Mouse (Mus musculus): ENCODE data around the gene Ipo9. TPM values are rescaled to one million over a fixed set of nuclear protein-coding genes. Genes with fewer than 3 reads are reported as not detected.

The Ipo9 gene
- polyA plus RNA-seq, 2 experiments, result 19.4 to 26.6 TPM

DNA sequence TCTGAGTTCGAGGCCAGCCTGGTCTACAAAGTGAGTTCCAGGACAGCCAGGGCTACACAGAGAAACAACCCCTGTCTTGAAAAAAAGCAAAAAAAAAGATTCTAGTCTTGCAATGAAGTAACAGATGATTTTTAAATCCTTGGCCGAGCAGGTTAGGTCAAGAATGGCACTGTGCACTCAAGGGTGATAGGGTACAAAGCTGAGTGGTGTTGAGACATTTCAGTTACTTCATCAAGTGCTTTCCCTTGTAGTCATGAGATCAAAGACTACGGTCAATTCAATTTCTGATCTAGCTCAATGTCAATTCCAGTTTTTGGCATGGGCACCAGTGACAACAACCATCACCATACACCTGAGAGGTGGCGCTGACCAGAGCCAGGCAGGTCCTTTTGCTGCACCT, 21.3 kb downstream of the Ipo9 start:
- no peak for ATAC-seq (ENCODE audit: insufficient read depth)
- H3K9me3 ChIP-seq (ENCODE audit: control insufficient read depth, low read length), result no peaks in the 10 kb centered on the region

DNA sequence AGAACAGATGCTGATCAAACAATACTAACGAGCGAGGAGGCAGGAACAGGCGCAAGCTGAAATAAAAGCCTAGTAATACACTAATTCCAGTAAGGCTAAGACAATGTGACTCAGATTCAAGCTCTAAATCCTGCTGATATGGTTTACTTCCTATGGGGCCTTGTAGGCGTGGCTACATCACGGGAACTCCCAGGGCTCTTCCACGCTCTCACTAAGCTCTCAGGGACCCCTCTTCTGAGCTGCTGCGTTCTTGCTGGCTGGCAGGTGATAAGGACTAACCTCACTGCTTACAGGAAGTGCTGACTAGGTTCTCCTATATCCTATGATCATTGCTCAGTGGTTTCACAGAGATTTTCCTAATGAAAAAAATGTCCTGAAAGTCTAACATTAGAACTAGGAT, 24.9 kb downstream of the Ipo9 start:
- Histone ChIP-seq H3K36me3 (replicated peaks; ENCODE audit: control insufficient read depth, insufficient read depth, low read depth) (peaks cover 72% of the 10 kb centered on the region), H3K9ac (replicated peaks) (no peak overlapping the region), H3K4me2 (ENCODE audit: low read depth) (no peak overlapping the region), H3K4me1 (replicated peaks; ENCODE audit: control insufficient read depth in 2 of 2, insufficient read depth in 2 of 2, low read length in 1 of 2) (no peaks in the 10 kb centered on the region), H3K27me3 (ENCODE audit: control insufficient read depth, insufficient read depth, low read length) (no peaks in the 10 kb centered on the region), H3K4me3 (ENCODE audit: insufficient read depth in 1 of 2, low read depth in 2 of 2, low read length in 2 of 2) (no peak overlapping the region), H3K27ac (no peak overlapping the region), H3K9me3 (ENCODE audit: control insufficient read depth, low read length) (no peaks in the 10 kb centered on the region)
- no peak for DNase-seq (ENCODE audit: low read depth in 3 of 3, low spot score in 3 of 3)
- 53% methylated on average over 7 of the region's 7 CpGs for WGBS (ENCODE audit: insufficient replicate concordance)
- no peak for ATAC-seq (ENCODE audit: insufficient read depth)
- TF ChIP-seq EP300 (IDR thresholded peaks at IDR 0.05; ENCODE audit: low read depth), result no peak

More for the DNA sequence above, 21.3 kb downstream of the Ipo9 start:
- H3K4me1 ChIP-seq (replicated peaks; ENCODE audit: control insufficient read depth in 2 of 2, insufficient read depth in 2 of 2, low read length in 1 of 2), result no peaks in the 10 kb centered on the region
- DNase-seq (ENCODE audit: low read depth in 3 of 3, low spot score in 3 of 3), result no peak
- no peak overlapping the region for H3K27ac ChIP-seq
- H3K4me3 ChIP-seq (ENCODE audit: insufficient read depth in 1 of 2, low read depth in 2 of 2, low read length in 2 of 2), result no peak overlapping the region
- H3K4me2 ChIP-seq (ENCODE audit: low read depth), result no peak overlapping the region
- H3K9ac ChIP-seq (replicated peaks), result no peak overlapping the region
- H3K27me3 ChIP-seq (ENCODE audit: control insufficient read depth, insufficient read depth, low read length), result no peaks in the 10 kb centered on the region
- peaks cover 59% of the 10 kb centered on the region for H3K36me3 ChIP-seq (replicated peaks; ENCODE audit: control insufficient read depth, insufficient read depth, low read depth)
- WGBS (ENCODE audit: insufficient replicate concordance), result 82% methylated on average over 4 of the region's 4 CpGs
- TF ChIP-seq CTCF (IDR thresholded peaks at IDR 0.05; ENCODE audit: low read depth) (no peak), EP300 (IDR thresholded peaks at IDR 0.05; ENCODE audit: low read depth) (no peak)

DNA sequence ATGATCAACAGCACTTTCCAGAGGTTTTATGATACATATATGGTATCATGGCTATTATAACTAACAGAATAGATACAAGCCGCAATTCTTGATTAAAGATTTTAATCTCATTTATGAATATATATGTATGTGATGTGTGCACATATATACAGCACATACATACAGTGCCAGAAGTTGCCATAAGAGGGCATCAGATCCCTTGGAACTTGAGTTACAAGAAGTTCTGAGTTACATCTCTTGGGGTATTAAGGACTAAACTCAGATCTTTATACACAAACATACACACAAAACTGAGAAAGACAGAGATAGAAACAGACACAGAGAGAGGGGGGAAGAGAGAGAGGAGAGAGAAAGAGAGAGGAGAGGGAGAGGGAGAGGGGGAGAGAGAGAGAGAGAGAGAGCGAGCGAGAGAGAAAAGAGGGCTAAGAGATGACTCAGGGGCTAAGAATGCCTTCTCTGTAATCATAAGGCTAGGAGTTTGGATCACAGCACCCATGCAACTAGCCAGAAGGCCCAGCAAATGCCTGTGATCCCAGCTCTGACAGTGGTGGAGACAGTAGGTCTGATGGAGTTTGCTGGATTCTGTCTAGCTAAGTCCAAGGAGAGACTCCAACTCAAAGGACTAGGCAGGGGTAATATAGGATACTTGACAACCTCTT, 28.7 kb downstream of the Ipo9 start:
- TF ChIP-seq CTCF (IDR thresholded peaks at IDR 0.05; ENCODE audit: low read depth) (no peak), EP300 (IDR thresholded peaks at IDR 0.05; ENCODE audit: low read depth) (no peak)
- no peak overlapping the region for H3K4me3 ChIP-seq (ENCODE audit: insufficient read depth in 1 of 2, low read depth in 2 of 2, low read length in 2 of 2)
- H3K36me3 ChIP-seq (replicated peaks; ENCODE audit: control insufficient read depth, insufficient read depth, low read depth), result peaks cover 57% of the 10 kb centered on the region
- H3K27ac ChIP-seq, result no peak overlapping the region
- no peaks in the 10 kb centered on the region for H3K9me3 ChIP-seq (ENCODE audit: control insufficient read depth, low read length)
- H3K4me1 ChIP-seq (replicated peaks; ENCODE audit: control insufficient read depth in 2 of 2, insufficient read depth in 2 of 2, low read length in 1 of 2), result no peaks in the 10 kb centered on the region
- WGBS (ENCODE audit: insufficient replicate concordance), result 83% methylated on average over 3 of the region's 3 CpGs
- no peaks in the 10 kb centered on the region for H3K27me3 ChIP-seq (ENCODE audit: control insufficient read depth, insufficient read depth, low read length)
- DNase-seq (ENCODE audit: low read depth in 3 of 3, low spot score in 3 of 3) (no peak), ATAC-seq (ENCODE audit: insufficient read depth) (no peak)
- no peak overlapping the region for H3K9ac ChIP-seq (replicated peaks)
- H3K4me2 ChIP-seq (ENCODE audit: low read depth), result no peak overlapping the region

DNA sequence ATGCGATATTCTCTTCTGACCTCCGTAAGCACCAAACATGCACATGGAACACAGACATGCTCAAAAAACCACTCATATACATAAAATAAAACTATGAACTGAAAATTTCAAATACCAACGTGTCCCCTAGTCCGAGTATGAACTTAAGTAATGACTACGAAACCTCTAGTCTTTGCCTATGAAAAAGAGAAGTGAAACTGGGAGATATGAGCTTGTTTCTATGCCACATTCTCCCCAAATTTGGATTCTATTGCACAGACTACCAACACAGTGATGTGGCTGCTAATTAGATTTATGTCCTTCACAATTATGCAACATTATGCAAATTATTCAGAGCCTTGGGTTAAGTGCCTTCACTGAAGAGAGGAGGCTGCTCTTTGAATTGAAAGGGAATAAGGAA, 30.8 kb downstream of the Ipo9 start:
- no peaks in the 10 kb centered on the region for H3K27me3 ChIP-seq (ENCODE audit: control insufficient read depth, insufficient read depth, low read length)
- peaks cover 42% of the 10 kb centered on the region for H3K36me3 ChIP-seq (replicated peaks; ENCODE audit: control insufficient read depth, insufficient read depth, low read depth)
- no peak for ATAC-seq (ENCODE audit: insufficient read depth)
- H3K4me2 ChIP-seq (ENCODE audit: low read depth), result no peak overlapping the region
- DNase-seq (ENCODE audit: low read depth in 3 of 3, low spot score in 3 of 3), result no peak
- TF ChIP-seq CTCF (IDR thresholded peaks at IDR 0.05; ENCODE audit: low read depth) (no peak), EP300 (IDR thresholded peaks at IDR 0.05; ENCODE audit: low read depth) (no peak)
- no peak overlapping the region for H3K27ac ChIP-seq
- no peaks in the 10 kb centered on the region for H3K9me3 ChIP-seq (ENCODE audit: control insufficient read depth, low read length)
- no peaks in the 10 kb centered on the region for H3K4me1 ChIP-seq (replicated peaks; ENCODE audit: control insufficient read depth in 2 of 2, insufficient read depth in 2 of 2, low read length in 1 of 2)
- H3K4me3 ChIP-seq (ENCODE audit: insufficient read depth in 1 of 2, low read depth in 2 of 2, low read length in 2 of 2), result no peak overlapping the region
- 79% methylated on average over 5 of the region's 5 CpGs for WGBS (ENCODE audit: insufficient replicate concordance)
- no peak overlapping the region for H3K9ac ChIP-seq (replicated peaks)

- peaks cover 50% of the 10 kb centered on the region for H3K36me3 ChIP-seq (replicated peaks; ENCODE audit: control insufficient read depth, insufficient read depth, low read depth)
- no peak overlapping the region for H3K4me3 ChIP-seq (ENCODE audit: insufficient read depth in 1 of 2, low read depth in 2 of 2, low read length in 2 of 2)
- no peak overlapping the region for H3K27ac ChIP-seq
- no peak for ATAC-seq (ENCODE audit: insufficient read depth)
- TF ChIP-seq EP300 (IDR thresholded peaks at IDR 0.05; ENCODE audit: low read depth) (no peak), CTCF (IDR thresholded peaks at IDR 0.05; ENCODE audit: low read depth) (no peak)
- H3K27me3 ChIP-seq (ENCODE audit: control insufficient read depth, insufficient read depth, low read length), result no peaks in the 10 kb centered on the region
- H3K9me3 ChIP-seq (ENCODE audit: control insufficient read depth, low read length), result no peaks in the 10 kb centered on the region
- WGBS (ENCODE audit: insufficient replicate concordance), result 80% methylated on average over 9 of the region's 9 CpGs
- H3K4me2 ChIP-seq (ENCODE audit: low read depth), result no peak overlapping the region
- DNase-seq (ENCODE audit: low read depth in 3 of 3, low spot score in 3 of 3), result no peak
- no peak overlapping the region for H3K9ac ChIP-seq (replicated peaks)
- H3K4me1 ChIP-seq (replicated peaks; ENCODE audit: control insufficient read depth in 2 of 2, insufficient read depth in 2 of 2, low read length in 1 of 2), result no peaks in the 10 kb centered on the region
These were observed 45.1 kb downstream of the Ipo9 start for GRCm38 (mm10) chr1:135385161-135385560.

Measured in liver, embryonic 14.5 days (tissue).